14 mouse cellular contexts compared by ENCODE assay signal in the genomic region with DNA sequence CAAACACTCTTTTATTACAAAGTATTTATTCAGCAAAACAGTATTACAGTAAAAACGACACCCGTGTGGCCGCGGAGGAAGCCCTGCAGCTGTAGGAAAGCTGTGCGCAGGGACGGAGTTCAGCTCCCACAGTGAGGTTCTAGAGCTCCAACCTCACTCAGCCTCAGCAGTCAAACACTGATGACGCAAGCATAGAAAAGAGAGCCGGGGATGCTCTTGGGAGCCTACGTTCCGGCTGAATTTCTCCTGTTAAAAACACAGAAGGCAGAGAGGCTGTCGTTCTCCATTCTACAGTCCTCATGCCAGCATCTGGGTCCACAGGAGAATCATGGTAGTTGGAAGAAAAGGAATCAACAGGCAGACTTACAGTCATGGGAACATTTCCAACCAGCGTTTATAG.
DNase-seq lines count a peak whose midpoint lies in the region; ATAC-seq and TF ChIP-seq lines count a peak whose summit lies in the region.
"Had no signal": no experiment of that assay in that cellular context is flagged by ENCODE, and none has a peak within 500 bp of the region (broad histone marks: within the 10 kb centered on the region; RNA-seq: fewer than 3 reads in every experiment).

No protein-coding gene starts in this region.

- intact Hi-C loops in heart, postnatal 10 days (cut with DNase I): no loop called here
- intact Hi-C loops in left cerebral cortex, adult 2 months (cut with DNase I): no loop called here

- peaks cover 33% of the 10 kb centered on the region for H3K36me3 ChIP-seq in embryonic facial prominence, embryonic 12.5 days
- peaks cover 73% of the 10 kb centered on the region for H3K36me3 ChIP-seq in embryonic facial prominence, embryonic 10.5 days (replicated peaks)
- H3K36me3 ChIP-seq in heart, embryonic 14.5 days (ENCODE audit: control insufficient read depth, insufficient read depth, low read length): peaks cover 59% of the 10 kb centered on the region
- peaks cover 22% of the 10 kb centered on the region; the same call in 1 of the 2 replicates for H3K36me3 ChIP-seq in limb, embryonic 15.5 days

- H3K27me3 ChIP-seq in embryonic facial prominence, embryonic 12.5 days: no peaks in the 10 kb centered on the region
- no peaks in the 10 kb centered on the region for H3K27me3 ChIP-seq in embryonic facial prominence, embryonic 10.5 days (replicated peaks; ENCODE audit: low read depth, poor library complexity, severe bottlenecking)
- no peaks in the 10 kb centered on the region for H3K27me3 ChIP-seq in heart, embryonic 14.5 days (ENCODE audit: control insufficient read depth, insufficient read depth, low read length)
- H3K27me3 ChIP-seq in limb, embryonic 15.5 days: no peaks in the 10 kb centered on the region
- H3K27me3 ChIP-seq: hindbrain, embryonic 12.5 days; megakaryocyte, embryonic 14.5 days had no signal

- H3K9me3 ChIP-seq in embryonic facial prominence, embryonic 12.5 days: no peaks in the 10 kb centered on the region
- no peaks in the 10 kb centered on the region for H3K9me3 ChIP-seq in embryonic facial prominence, embryonic 10.5 days
- H3K9me3 ChIP-seq in heart, embryonic 14.5 days (ENCODE audit: control insufficient read depth, low read length): no peaks in the 10 kb centered on the region
- no peaks in the 10 kb centered on the region for H3K9me3 ChIP-seq in limb, embryonic 15.5 days
- H3K9me3 ChIP-seq: hindbrain, embryonic 12.5 days; megakaryocyte, embryonic 14.5 days had no signal

- no peak for ATAC-seq in embryonic facial prominence, embryonic 12.5 days (ENCODE audit: insufficient number of reproducible peaks, insufficient read depth, low FRiP score, low TSS enrichment)
- ATAC-seq in heart, embryonic 14.5 days (ENCODE audit: insufficient number of reproducible peaks, insufficient read depth, low FRiP score, low read depth): no peak
- no peak for ATAC-seq in limb, embryonic 15.5 days (ENCODE audit: insufficient number of reproducible peaks, low FRiP score, low TSS enrichment, low read depth)
- ATAC-seq in granulocyte monocyte progenitor cell, adult 5-6 weeks (replicated peaks; ENCODE audit: poor library complexity, severe bottlenecking): no peak

- H3K9ac ChIP-seq in embryonic facial prominence, embryonic 12.5 days: no peak overlapping the region
- H3K9ac ChIP-seq in heart, embryonic 14.5 days (ENCODE audit: low read length): no peak overlapping the region
- H3K9ac ChIP-seq in limb, embryonic 15.5 days: no peak overlapping the region
- H3K9ac ChIP-seq: hindbrain, embryonic 12.5 days had no signal

- 84% methylated on average over 12 of the region's 12 CpGs for WGBS in embryonic facial prominence, embryonic 12.5 days
- 89% methylated on average over 12 of the region's 12 CpGs for WGBS in embryonic facial prominence, embryonic 10.5 days
- WGBS in heart, embryonic 14.5 days: 86% methylated on average over 12 of the region's 12 CpGs
- 65% methylated on average over 12 of the region's 12 CpGs for WGBS in limb, embryonic 15.5 days

- no peak overlapping the region for H3K4me3 ChIP-seq in embryonic facial prominence, embryonic 12.5 days
- no peak overlapping the region for H3K4me3 ChIP-seq in embryonic facial prominence, embryonic 10.5 days
- H3K4me3 ChIP-seq in heart, embryonic 14.5 days (ENCODE audit: control insufficient read depth in 1 of 2, insufficient read depth in 1 of 2, low read depth in 1 of 2, low read length in 2 of 2): no peak overlapping the region
- H3K4me3 ChIP-seq in left cerebral cortex, adult 2 months: no peak overlapping the region
- no peak overlapping the region for H3K4me3 ChIP-seq in limb, embryonic 15.5 days
- H3K4me3 ChIP-seq: hindbrain, embryonic 12.5 days; megakaryocyte, embryonic 14.5 days had no signal

- 0 out of 2 replicates have a peak overlapping the region, but pooled peaks have one; percentile 5 for H3K27ac ChIP-seq in embryonic facial prominence, embryonic 12.5 days
- no peak overlapping the region for H3K27ac ChIP-seq in embryonic facial prominence, embryonic 10.5 days (replicated peaks)
- H3K27ac ChIP-seq in heart, embryonic 14.5 days (replicated peaks in 1 of 2; ENCODE audit: control insufficient read depth in 1 of 2, insufficient read depth in 1 of 2, low read depth in 2 of 2, low read length in 2 of 2): peak overlapping the region; percentile 53 to 59
- peak overlapping the region; percentile 76 for H3K27ac ChIP-seq in left cerebral cortex, adult 2 months
- H3K27ac ChIP-seq in limb, embryonic 15.5 days: peak overlapping the region; percentile 55; the same call in 1 of the 2 replicates
- H3K27ac ChIP-seq: hindbrain, embryonic 12.5 days had no signal

- DNase-seq in embryonic facial prominence, embryonic 10.5 days (ENCODE audit: low spot score): no peak
- no peak for DNase-seq in heart, postnatal 10 days
- peak; percentile 8 to 21 for DNase-seq in left cerebral cortex, adult 2 months (ENCODE audit: extremely low spot score in 1 of 2, low spot score in 2 of 2)
- DNase-seq in left cerebral cortex, adult 18-20 months (ENCODE audit: low spot score in 2 of 2): no peak
- DNase-seq: cerebellum, postnatal 10 days; kidney, adult 9 months; layer of hippocampus, adult 9-11 months; lung, adult 2 months had no signal

- no peak for TF ChIP-seq CTCF in left cerebral cortex, adult 2 months (IDR thresholded peaks at IDR 0.05)

- H3K4me1 ChIP-seq in embryonic facial prominence, embryonic 12.5 days: peaks cover 19% of the 10 kb centered on the region
- peaks cover 18% of the 10 kb centered on the region for H3K4me1 ChIP-seq in embryonic facial prominence, embryonic 10.5 days
- H3K4me1 ChIP-seq in heart, embryonic 14.5 days (ENCODE audit: control insufficient read depth in 2 of 2, insufficient read depth in 2 of 2, low read length in 2 of 2): peaks cover 21 to 40% of the 10 kb centered on the region in 2 experiments
- H3K4me1 ChIP-seq in limb, embryonic 15.5 days: peaks cover 41% of the 10 kb centered on the region

- H3K4me2 ChIP-seq in embryonic facial prominence, embryonic 12.5 days (replicated peaks): no peak overlapping the region
- no peak overlapping the region for H3K4me2 ChIP-seq in heart, embryonic 14.5 days (ENCODE audit: low read length)
- H3K4me2 ChIP-seq in limb, embryonic 15.5 days: no peak overlapping the region
- H3K4me2 ChIP-seq: hindbrain, embryonic 12.5 days had no signal

Comparison
In these comparisons a context has a peak if more than half of its experiments do, and no peak if none do; other contexts are left out.
1. DNase-seq: peak in left cerebral cortex, adult 2 months (2 of 2); none in embryonic facial prominence, embryonic 10.5 days (single experiment), heart, postnatal 10 days (0 of 2) and left cerebral cortex, adult 18-20 months (0 of 2).